Mouse (Mus musculus) C2C12 (cell line): ENCODE results near the gene Pdhx.

Experiments used
- CTCF ChIP-seq: IDR thresholded peaks from one replicate; pipeline ENCODE4 v1.5.1; 2011; ENCODE audit not compliant: control insufficient read depth, insufficient read depth, insufficient read length
- MAX ChIP-seq: IDR thresholded peaks from one replicate; pipeline ENCODE4 v1.6.1; 2011; ENCODE audit warnings: mild to moderate bottlenecking, control low read depth
- MYOD1 ChIP-seq: IDR thresholded peaks from one replicate; pipeline ENCODE4 v1.6.1; 2011; ENCODE audit warnings: low read depth; ENCODE audit not compliant: control insufficient read depth, insufficient read length
- USF1 ChIP-seq: IDR thresholded peaks from one replicate; pipeline ENCODE4 v1.6.1; 2011; ENCODE audit warnings: low read depth, mild to moderate bottlenecking, control low read depth, moderate library complexity

GRCm38 (mm10) chr2:103081117-103081516 lies 7.8 kb upstream of the Pdhx start:
- TF ChIP-seq CTCF, result no peak
- TF ChIP-seq USF1, result no peak
- TF ChIP-seq MAX, result no peak
- TF ChIP-seq MYOD1, result no peak
